Mouse (Mus musculus): ENCODE measurements at regions not wholly inside any gene's neighbourhood (a gene's known extent, or its start where the extent isn't known, plus 50 kb on each side); places are given as distances from the start of the nearest gene placed in this dataset.
A peak's percentile ranks its signal among the peaks of the same experiment; 100 is the strongest.

DNA sequence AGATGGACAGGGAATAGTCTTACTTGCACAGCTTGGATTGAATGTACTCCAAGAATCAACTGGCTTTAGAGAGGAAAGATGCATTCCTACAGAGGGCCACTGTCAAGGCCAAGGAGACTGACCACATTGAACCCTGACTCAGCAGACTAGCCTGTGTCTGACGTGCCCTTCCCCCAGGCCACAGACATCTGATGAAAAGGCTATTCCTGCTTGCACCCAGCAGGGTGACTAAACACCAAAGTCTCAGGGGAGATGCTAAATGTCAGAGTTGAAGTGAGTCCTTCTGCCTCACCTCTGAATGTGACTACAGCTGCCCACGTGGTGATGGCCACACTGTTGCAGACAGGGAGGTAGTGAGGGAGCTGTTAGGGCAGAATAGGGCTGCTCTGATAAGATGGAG lies 140.2 kb upstream of the Fggy start:
- peak; percentile 32 for DNase-seq

DNA sequence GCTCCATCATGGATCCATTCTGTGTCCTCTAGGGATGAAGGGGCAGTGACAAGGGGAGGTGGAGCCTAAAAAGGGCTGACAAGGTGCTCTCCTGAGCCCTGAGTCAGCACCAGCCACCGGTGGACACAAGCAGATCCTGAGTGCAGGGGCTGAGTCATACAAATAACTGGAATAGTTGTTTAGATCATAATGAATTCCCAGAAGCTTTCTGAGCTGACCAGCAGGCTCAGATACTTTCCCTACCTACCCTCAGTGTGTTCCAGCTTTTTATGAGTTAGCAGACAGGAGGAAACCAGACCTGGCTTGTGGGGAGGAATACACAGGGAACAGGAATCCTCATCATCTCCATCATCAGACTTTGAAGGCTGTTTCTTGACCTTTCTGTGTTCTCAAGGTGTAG lies 130.7 kb upstream of the Fggy start:
- no peak for DNase-seq

DNA sequence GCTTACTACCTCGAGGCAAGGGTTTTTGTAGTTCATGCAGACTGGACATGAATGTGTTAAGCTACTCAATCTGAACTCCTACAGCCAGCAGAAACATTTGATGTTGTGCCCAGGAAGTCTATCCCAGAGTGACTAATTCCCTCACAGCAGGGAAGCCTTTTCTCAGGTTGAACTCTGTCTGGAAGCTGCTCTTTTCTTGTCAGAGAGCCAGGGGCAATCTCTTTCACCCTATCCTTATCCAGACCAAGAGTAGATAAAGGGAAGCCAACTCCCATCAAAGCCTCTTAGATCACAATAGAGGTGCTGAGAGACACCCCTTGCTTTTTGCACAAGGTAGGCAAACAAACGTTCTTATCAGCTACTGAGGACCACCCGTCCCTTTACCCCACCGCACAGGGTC lies 122.8 kb upstream of the Fggy start:
- no peak for DNase-seq

DNA sequence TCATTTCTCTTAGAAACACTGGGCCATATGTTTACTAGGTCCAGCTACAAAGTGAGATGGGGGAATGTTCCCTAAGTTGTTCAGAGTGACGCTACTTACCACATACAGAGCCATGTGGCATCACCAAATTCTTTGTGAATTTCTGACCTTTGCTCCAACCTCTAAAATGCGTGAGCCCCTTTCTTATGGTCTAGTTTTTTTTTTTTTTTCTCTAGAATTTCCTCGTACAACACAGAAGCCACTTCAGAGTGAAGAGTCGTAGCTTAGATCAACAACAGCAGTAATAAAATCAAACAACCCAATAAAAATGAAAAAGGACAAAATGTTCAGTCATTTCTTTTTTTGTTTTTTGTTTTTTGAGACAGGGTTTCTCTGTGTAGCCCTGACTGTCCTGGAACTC lies 122.2 kb upstream of the Fggy start:
- DNase-seq, result no peak

DNA sequence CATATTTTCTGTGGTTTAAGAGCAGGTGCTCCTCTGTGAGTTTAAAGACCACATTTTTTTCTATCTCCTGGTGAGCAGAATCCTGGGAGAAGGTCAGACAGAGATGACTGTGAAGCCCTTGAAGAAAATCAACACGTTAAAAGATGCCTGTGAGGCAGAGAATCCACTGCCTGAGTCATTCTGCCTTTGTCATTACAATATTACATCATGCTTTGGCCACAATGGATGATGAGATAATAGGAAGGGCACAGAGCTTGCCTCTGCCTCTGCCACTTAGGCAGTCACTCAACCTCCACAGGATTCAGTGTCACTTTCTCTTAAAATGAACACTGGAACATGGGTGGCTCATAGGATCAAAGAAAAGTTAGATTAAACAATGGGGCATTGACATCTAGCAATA lies 117.5 kb upstream of the Fggy start:
- no peak for DNase-seq

DNA sequence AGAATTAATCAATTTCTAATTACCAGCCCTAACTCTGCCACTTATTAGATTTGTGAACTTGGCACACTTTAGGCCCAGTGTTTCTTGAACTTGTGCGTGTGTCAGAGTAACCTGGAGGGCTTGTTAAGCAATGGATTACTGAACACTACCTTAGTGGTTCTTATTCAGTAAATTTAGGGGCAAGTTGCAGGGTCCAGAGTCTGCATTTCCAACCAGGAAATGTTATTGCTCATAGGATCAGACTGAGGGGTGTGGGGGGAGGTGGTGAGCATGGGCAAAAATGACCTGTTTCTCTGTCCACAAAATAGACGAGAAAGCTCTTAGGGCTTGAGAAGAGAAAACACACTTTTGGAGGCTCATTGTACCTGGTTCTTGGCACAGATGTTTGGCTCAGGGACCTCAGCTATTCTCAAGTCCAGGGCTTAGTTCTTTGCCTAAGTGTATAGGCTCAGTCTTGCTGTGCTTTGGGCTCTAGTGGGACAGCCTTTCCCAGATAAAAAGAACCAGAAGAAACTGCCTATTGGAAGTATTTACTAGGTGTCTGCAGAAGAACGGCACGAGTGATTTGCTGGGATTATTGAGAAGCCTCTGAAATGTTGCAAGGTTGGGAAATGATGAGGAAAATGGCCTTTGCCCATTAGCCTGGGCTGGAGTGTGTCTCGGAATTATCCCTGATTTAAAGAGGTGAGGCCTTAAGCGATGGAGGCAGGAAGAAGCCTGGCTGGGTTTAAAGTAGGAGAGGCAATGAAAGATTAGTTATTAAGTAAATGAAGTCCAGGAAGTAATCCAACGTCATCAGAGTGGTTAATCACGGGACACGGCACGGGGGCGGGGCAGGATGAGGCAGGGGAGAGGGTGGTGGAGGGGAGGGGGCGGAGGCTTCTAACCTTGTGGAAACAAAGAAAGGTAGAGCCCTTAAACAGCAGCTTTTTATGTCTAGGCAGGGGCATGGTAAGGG lies 113.2 kb upstream of the Fggy start:
- DNase-seq, result peak; percentile 84

DNA sequence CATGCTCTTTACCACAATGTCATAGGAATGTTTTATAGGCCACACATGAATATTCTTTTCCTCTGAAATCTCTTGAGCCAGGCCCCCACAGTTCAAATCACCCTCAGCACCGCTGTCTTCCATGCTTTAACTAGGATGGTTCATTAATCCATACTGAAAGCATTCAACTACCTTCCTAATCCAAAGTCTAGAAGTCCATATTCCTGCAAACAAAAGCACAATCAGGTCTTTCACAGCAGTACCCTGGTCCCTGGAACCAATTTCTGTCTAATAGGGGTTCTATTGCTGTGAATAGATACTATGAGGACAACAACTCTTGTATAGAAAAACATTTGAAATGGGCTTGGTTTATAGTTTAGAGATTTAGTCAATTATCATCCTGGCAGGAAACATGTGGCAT lies 107.0 kb upstream of the Fggy start:
- no peak for DNase-seq

DNA sequence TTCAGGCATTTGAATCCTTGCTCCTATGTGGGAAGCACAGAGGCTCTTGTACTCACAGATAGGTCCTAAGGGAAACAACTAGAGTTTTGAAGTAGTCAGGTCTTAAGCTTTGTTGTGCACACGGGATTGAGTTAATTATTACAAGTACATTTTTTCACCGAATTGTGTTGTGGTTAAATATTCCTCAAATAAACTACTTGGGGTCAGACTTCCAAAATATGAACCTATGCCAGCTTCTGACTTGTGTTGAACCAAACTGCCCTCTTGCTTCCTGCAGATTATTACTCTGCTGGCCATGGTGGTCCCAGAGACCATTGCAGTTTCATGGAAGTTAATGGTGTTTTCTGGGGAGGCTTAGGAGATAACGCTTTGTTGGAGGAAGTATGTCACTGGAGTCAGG lies 105.5 kb upstream of the Fggy start:
- no peak for DNase-seq

DNA sequence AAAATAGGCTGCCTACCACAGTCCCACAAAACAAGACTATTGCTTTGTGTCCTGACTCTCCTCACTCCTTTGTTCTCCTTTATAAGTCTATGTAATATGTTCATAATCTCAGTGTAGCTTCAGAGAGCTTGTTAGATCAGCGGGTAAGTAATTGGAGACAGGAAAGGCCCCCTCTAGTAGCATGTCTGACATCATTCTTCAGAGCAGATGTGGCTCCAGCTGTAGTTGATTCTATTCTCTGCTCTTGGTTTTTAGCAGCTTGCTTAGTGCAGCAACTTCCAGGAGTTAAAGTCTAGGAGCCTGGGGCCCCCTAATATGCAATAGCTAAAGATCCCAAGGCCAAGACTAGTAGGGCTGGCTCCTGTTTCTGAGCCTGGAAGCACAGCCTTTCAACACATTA lies 101.0 kb upstream of the Fggy start:
- no peak for DNase-seq

DNA sequence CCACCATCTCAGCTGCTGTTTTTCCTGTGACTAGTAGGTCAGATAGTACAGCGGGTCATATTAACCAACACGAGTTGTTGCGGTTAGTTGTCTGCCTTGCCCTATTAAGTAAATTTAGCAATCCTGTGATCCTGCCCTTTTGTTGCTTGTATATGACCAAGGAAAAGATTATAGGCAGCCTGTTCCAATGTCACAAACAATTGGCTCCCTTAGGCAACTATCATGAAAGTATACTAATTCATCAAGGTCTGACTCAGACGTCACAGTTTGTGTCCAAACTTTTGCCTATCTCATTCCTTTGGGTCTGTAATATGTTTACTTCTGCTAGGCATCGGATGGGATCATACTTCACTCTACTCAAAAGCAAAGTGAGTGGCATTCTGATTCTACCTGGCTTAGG lies 100.4 kb upstream of the Fggy start:
- no peak for DNase-seq

DNA sequence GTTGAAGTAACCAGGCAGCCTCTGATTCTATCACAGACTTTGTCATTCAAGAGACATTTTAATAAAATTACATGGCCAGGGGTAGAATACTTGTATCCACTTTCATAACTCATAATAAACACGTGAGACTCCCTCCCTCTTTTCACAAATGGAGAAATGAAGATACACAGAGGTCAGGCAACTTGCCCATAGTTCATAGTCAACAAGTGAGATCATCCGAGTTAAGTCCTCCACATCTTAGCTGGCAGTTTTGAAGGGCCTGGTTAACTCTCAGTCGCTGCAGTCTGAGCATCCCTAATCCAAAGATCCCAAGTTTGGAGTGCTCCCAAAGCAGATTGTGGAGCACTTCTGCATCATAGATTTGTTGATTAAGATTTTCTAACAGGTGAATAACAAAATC lies 94.8 kb upstream of the Fggy start:
- no peak for DNase-seq

DNA sequence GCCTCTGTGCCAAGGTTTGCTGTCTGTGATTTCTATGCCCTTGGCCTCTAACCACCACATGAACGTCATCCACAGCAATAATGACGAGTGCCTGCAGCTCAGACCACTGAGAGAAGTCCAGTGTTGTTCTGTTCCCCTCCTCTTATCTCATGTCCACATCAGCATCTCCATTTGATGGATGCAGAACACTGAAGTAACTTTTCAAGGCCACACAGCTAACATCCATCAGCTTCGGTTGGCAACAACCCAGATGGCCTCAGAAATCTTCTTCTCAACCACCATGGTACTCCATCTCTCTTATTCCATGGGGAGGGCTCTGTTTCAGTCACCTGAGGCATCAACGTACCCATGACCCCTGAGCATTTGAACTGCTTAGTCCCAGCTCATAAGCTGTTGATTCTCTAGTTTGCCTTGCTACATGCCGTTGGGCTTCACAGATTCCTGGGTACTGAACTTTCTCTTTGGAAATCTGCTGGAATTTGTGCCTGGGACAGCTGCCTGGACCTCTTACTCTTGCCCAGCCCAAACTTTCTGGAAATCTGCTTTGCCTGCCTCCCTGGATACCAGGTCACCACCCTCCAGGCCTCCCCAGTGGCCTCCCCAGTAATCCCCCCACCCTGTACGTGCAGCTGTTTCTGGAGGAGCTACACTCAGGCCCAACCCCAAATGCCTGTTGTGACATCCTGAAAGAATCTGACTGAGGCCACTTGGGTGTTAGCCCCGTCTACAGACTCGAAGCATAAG lies 94.1 kb upstream of the Fggy start:
- no peak for DNase-seq

DNA sequence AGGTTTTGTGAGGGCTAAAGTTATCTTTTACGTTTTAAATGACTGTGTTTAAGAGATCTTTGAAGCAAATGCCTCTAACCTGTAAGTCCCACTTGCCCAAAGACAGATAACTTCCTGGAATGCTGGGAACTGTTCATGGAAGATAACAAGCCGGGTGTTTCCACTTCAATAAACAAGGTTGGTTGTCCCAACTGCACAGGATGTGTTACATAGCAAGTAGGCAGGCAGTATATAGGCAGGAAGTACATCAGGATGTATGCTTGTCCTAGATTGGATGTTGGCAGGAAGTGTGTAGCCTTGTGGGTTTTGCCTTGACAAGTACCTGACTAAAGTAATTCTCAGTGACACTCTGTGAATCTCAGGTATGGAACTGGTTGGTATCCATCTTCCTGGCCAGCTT lies 90.7 kb upstream of the Fggy start:
- no peak for DNase-seq

DNA sequence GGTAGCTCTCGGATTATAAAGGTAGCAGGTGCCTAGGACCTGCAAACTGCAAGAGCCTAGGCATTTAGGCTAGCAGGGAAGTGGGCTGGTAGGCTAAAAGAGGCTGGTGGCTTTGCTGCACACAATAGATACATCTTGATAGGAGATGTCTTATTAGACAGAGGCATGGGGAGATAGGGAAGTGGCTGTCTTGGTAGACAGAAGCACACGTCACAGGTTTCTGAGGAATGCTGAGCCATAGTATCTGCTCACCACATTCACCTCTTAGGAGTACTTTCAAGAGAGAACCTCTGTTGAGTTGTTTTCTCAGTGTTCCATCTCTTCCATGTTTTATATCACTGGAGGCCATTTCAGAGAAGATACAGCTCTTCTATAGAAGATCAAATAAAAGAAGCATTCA lies 89.8 kb upstream of the Fggy start:
- no peak for DNase-seq

DNA sequence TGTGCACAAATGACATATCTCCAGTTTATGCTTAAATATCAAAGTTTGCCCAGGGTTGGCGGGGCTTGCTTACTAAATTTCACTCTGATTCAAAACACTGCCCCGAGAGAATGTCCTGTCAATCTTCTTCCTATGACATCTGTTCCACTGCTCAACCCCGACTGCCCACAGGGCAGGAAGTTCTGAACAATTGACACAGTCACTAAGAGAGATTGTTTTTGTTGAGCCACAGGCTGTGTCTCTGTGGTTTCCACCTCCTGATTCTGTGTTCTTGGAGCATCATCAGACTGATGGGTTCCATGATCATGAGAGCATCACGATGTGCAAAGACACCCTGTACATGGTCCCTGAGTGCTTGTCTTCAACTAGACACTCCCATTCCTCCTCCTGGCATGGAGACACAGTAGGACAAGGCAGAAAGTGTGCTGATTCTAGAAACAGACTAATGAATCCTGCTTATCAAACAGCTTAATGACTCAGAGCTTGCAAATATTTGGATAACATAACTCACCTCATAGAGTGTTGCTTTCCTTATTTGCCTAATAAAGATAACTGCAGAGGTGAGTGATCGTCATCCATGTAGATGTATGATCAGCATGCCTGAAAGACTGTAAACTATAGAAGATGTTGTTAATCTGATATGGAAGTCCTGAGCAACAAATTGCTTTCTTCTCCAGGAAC lies 82.4 kb upstream of the Fggy start:
- no peak for DNase-seq

DNA sequence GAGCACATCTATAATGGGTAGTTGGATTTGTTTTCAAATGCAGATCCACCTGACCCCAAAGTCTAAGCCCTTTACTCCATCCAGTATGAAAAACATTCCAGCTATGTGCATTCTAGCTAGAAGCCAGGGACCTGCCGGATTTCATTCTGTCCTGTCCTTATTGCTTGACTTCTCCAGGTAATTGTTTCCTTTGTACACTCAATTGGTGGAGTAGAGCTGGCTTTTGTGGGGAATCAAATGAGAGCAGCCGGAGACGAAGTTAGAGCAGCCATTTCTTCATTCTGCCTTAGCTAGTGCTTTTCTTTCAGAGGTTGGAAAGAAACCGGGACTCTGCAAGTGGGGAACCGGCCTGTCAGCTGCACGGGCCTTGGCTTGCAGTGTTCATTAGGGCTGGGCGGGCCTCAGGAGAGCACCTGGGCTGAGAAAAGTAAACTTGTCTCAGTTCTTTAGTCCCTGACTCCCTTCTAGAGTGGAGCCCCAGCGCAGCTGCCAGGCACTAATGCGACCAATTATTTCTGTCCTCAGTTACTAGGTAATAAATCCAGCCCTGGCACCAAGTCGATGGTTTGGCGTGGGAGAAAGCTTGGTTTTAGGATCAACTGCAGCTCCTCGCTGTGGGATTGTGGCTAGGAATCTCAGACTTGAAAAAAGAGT lies 81.1 kb upstream of the Fggy start:
- peak; percentile 13 for DNase-seq

DNA sequence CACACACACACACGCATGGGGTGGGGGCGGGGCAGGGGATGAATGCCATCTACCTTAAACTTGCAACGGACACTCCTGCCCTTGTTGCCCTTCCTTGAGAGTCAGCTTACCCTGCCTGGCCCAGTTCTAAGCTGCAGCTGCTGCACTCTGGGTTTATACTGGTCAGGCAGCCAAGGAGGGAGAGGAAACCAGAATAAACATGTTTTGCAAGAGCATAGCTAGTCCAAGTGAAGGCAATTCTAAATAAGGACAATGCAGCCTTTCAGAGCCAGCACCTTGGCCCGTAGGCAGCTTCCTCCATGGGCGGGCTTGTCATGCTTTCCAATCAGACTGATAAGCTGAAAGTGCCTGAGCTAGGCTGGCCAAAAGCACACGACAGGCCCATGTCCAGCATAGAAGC lies 73.7 kb upstream of the Fggy start:
- DNase-seq, result peak; percentile 53

DNA sequence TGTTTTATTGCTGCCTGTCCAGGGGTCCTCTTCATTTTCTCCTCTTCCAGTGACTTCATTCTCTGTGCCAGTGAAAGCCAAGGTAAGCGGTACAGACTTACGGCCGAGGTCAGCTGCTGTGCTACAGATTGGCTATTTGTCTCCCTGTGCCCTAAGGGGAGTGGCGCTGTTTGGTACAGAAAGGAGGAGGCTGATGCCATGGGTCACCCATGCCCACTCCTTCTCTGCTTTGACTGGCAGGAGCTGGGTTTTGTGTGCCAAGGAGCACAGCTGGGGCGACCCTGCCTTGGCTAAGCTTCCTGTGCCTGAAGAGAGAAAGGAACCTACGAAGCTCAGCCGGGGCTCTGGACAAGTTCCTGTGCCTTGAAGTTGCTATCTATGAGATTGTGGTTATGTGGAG lies 70.0 kb upstream of the Fggy start:
- DNase-seq, result peak; percentile 13

DNA sequence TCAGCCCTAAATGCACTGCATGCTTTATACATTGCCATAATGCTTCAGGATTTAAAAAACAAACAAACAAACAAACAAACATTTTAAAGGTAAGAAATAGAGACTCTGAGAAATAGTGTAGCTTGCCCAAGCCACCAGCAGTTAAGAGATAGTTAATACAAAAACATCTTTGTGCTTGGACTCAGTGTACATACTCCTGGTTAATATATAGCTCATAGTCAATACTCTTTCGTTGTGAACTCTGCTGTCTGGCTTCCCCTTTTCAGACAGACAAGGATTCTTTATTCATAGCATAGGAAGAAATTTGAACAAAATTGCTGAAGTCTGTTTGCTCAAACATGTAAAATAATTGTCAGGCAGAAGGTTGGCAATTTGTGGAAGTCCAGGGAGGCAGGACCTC lies 69.3 kb upstream of the Fggy start:
- DNase-seq, result no peak

DNA sequence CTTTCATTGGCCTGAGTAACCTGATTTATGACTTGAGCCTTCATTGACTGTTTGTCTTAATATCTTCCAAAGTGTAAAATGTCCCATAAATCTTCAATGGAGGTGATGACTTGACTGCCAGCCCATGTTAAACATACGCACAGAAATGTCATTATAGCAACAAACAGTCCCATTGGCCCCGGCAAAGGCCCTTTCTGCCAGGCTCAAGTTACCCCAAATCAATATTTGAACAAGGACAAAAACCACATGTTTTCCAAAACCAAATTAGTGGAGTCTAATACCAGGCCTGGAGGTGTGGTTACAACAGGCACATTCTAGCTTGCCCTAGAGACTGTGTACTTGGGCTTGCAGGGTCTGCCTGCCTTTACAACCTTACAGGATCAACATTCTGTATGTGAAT lies 68.2 kb upstream of the Fggy start:
- DNase-seq, result no peak

DNA sequence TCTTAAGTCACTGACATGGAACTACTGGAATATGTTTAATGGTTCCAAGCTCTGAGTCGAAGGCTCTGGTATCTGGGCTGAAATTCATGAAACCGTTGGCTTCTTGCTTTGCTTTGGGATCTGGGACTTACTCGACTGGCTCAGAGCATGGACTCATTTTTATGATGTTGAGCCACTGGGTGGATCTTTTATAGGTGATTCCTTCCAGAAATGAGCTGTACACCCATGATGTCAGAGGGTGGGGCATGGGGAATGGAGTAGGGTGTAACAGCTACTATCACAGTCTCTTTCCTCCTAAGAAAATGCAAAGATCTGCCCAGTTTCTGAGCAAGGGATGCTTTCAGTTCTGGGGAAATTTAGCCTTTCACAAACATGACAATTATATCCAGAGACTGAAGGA lies 57.0 kb upstream of the Fggy start:
- no peak for DNase-seq

DNA sequence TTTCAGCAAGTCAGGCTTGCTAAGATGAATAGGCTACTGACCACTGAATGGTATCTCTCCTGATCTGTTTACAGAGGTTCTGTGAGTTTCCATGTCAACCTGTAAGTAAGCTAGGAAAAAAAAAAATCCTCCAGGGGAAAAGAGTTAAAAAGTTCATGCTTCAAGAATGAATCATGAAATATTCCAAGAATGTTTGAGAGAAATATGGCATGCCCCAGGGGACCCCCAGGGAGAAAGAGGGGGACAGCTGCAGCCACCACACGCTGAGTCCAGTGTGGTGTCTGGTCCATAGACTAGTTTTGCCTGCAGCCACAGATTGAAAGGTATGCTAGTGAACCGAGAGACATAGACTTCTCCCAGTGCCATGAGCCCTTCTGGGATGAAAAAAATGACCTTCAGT lies 56.1 kb upstream of the Fggy start:
- DNase-seq, result peak; percentile 12
